Mouse (Mus musculus): ENCODE results near the gene Olfr181. TPM values are rescaled to one million over a fixed set of nuclear protein-coding genes. Genes with fewer than 3 reads are reported as not detected.

Gene Olfr181
- polyA plus RNA-seq (2012; rRNA removed), result not detected in 2 replicates

DNA sequence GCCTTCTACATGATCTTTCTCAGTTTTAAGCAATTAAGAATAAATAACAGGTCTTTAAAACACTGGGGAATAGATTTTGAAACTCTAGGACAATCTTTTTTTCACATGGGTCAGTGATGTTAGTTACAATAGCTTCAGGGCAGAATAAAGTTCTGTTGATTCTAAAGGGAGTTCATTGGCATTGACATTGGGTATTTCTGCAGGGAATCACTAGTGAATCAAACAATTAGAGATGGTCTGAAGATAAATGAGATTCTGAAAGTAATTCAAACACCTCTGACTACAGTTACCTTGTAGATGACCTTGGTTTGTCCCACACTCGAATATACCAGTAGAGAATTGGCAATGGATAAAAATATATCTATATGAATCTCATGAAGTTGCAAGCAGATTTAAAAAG, at the start of gene Olfr181:
Olfr181 (minus strand) TSS at position 101 of the 400 bp plus-strand sequence.

DNA sequence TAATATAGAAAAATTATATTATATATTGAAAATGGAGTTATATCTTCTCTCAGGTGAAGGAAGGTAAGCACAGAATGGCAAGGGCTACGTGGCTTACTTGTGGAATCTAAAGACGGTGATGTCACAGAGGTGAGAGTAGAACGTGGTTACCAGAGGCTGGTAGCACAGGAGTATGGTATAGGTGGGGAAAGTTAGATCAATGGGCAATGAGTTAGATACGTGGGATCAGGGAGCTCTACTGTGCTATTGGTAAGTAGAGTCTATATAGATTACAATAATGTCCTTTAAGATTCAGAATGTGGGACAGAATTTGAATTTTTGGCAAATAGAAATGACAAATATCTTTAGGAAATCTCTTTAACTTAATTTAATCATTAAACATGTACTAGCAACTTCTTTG, 737 bp upstream of the Olfr181 start, which contains the start of gene Olfr180:
Olfr180 (minus strand) TSS at position 101 of the 400 bp plus-strand sequence.

DNA sequence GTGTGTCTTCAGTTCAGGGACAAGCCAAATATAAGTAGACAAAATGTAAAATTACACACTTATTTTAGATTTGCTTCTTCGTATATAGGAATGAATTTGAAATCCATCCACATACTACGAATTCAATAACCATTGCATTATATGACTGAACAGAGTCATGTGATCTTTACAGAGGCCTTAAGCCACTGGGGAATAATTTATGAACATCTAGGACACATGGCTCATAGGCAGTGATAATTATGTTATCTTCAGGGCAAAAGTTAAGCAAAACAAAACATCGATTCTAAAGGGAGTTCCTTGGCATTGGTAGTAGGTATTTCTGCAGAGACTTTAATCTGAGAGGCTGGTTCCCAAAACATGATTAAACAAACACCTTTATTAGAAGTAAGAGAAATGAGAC, 36.6 kb downstream of the Olfr181 start, which contains the start of gene Olfr178:
Olfr178 (minus strand) TSS at position 101 of the 400 bp plus-strand sequence.

Other genes starting within 250 kb of the Olfr181 start
- gene Gpr15, start 209.7 kb downstream of the Olfr181 start, polyA plus RNA-seq (2012; rRNA removed), result 0.05 and 0.16 TPM in 2 replicates
- gene Cldnd1, start 200.8 kb downstream of the Olfr181 start, polyA plus RNA-seq (2012; rRNA removed), result 117 and 129 TPM in 2 replicates
- not detected in 2 replicates for gene Olfr172, start 165.6 kb downstream of the Olfr181 start, polyA plus RNA-seq (2012; rRNA removed)
- gene Olfr173, start 128.5 kb downstream of the Olfr181 start, polyA plus RNA-seq (2012; rRNA removed), result not detected in 2 replicates
- gene Olfr175-ps1, start 102.0 kb downstream of the Olfr181 start, polyA plus RNA-seq (2012; rRNA removed), result not detected in 2 replicates
- gene Olfr177, start 54.0 kb downstream of the Olfr181 start, polyA plus RNA-seq (2012; rRNA removed), result not detected in 2 replicates
- gene Olfr178, start 36.7 kb downstream of the Olfr181 start, polyA plus RNA-seq (2012; rRNA removed), result not detected in 2 replicates
- not detected in 2 replicates for gene Olfr180, start 637 bp upstream of the Olfr181 start, polyA plus RNA-seq (2012; rRNA removed)
- not detected in 2 replicates for gene Olfr183, start 66.6 kb upstream of the Olfr181 start, polyA plus RNA-seq (2012; rRNA removed)
- gene Olfr186, start 101.5 kb upstream of the Olfr181 start, polyA plus RNA-seq (2012; rRNA removed), result not detected in 2 replicates
- not detected in 2 replicates for gene Olfr187, start 111.0 kb upstream of the Olfr181 start, polyA plus RNA-seq (2012; rRNA removed)
- gene Olfr190, start 149.2 kb upstream of the Olfr181 start, polyA plus RNA-seq (2012; rRNA removed), result not detected in 2 replicates
- not detected in 2 replicates for gene Olfr191, start 161.1 kb upstream of the Olfr181 start, polyA plus RNA-seq (2012; rRNA removed)
- gene Olfr193, start 183.1 kb upstream of the Olfr181 start, polyA plus RNA-seq (2012; rRNA removed), result not detected in 2 replicates
- gene Olfr194, start 192.3 kb upstream of the Olfr181 start, polyA plus RNA-seq (2012; rRNA removed), result not detected in 2 replicates
- not detected in 2 replicates for gene Olfr195, start 218.3 kb upstream of the Olfr181 start, polyA plus RNA-seq (2012; rRNA removed)
- gene Olfr196, start 241.7 kb upstream of the Olfr181 start, polyA plus RNA-seq (2012; rRNA removed), result not detected in 2 replicates

All from central nervous system, embryonic 18 days (tissue).